Mouse (Mus musculus): ENCODE data around the gene Arid3b.

Arid3b gene

DNA sequence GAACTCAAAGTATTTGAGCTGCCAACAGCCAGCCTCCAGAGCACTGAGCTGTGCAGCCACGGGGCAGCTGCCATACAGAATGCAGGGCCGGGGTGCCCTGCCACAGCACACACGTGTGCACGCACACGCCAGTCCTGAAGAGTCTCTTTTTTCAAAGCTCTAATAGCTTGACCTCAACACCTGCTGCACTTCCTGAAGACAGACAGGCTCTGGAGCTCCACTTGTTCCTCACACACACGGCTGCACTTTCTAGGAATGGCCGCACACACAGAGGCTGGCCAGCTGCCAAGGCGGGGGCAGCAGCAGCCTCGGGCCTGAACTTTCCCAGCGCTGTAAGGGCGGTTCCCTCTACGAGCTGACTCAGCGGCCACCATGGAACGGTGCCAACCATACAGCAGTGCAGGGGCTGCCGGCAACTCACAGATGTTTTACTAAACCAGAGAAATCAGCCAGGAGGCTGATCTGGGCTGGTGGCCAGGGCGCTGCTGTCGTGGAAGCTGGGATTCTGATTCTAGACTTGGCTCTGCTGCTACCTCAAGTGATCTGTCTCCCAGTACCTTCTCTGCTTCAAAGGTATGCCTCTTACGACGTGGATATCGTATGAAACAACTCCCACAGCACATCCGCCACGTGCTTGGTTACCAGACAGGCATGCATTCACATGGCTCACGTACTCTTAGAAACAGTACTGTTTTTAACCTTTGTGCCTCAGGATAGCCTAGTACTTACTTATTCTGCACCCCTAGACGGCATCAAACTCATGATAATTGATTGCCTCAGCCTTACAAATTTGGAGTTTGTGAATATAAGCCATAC, 5.1 kb downstream of the Arid3b start:
- DNase-seq (ENCODE audit: extremely low spot score, low read depth, low spot score), result no peak

- no peak for DNase-seq (ENCODE audit: extremely low spot score, low read depth, low spot score)
Observed at GRCm38 (mm10) chr9:57829812-57830557, 6.6 kb downstream of the Arid3b start.

- DNase-seq (ENCODE audit: extremely low spot score, low read depth, low spot score), result no peak
Observed at GRCm38 (mm10) chr9:57823397-57823796, 13.2 kb downstream of the Arid3b start.

GRCm38 (mm10) chr9:57822812-57823211, 13.8 kb downstream of the Arid3b start:
- DNase-seq (ENCODE audit: extremely low spot score, low read depth, low spot score), result no peak

GRCm38 (mm10) chr9:57820186-57821080, 16.2 kb downstream of the Arid3b start:
- no peak for DNase-seq (ENCODE audit: extremely low spot score, low read depth, low spot score)

DNA sequence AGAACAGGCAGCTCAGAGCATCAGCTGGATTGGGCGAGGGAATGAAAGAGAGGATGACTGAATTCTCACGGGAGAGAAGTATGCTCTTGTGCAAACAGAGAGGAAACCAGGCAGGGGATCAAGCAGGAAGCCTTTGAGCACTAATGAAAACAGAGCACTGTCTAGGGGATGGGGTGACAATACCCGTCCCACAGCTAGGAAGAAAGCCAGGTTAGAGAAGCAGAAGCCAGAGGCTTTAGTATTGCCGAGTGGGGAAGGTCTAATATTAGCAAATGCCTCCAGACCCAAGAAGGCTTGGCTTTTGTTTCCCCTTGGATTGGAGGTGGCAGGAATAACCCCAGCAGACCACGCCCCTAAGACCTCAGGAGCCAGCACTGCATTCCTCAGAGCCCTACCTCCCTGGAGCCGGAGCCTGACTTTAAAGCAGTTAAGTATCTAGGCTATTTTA, 19.3 kb downstream of the Arid3b start:
- no peak for DNase-seq (ENCODE audit: extremely low spot score, low read depth, low spot score)

DNA sequence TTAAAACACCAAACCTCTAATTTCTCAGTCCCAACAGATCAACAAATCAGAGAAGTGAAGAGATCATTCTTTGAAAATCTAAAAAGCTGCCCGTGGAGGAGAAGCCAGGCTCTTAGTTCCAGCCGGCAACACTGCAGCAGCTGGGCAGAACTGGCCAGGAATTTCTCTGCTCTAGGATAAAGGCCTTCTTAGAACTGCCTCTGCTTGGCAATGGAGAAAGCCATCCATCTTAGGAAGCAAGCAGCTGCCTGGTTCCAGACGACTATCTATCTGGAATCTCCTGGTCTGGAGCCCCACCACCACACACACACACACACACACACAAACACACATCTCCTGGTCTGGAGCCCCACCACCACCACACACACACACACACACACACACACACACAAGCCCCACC, 21.7 kb downstream of the Arid3b start:
- DNase-seq (ENCODE audit: extremely low spot score, low read depth, low spot score), result no peak

DNA sequence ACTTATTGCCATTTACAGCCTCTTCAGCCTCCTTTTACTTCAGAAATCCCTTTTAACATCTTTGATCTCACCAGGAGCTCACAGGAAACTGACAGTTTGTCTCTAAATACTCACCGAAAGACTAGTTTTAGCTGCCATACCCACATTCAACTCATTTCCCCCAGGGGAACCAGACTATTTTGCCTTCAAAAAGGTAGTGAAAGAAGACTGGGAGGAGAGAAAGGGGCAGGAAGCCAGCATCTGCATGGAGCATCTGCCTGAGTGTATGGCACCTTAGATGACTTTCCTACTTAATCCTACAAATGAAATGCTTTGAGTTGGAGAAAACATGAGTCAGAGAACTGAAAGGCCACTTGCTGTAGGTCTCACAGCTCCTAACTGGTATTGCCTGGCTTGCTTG, 22.6 kb downstream of the Arid3b start:
- DNase-seq (ENCODE audit: extremely low spot score, low read depth, low spot score), result no peak

DNA sequence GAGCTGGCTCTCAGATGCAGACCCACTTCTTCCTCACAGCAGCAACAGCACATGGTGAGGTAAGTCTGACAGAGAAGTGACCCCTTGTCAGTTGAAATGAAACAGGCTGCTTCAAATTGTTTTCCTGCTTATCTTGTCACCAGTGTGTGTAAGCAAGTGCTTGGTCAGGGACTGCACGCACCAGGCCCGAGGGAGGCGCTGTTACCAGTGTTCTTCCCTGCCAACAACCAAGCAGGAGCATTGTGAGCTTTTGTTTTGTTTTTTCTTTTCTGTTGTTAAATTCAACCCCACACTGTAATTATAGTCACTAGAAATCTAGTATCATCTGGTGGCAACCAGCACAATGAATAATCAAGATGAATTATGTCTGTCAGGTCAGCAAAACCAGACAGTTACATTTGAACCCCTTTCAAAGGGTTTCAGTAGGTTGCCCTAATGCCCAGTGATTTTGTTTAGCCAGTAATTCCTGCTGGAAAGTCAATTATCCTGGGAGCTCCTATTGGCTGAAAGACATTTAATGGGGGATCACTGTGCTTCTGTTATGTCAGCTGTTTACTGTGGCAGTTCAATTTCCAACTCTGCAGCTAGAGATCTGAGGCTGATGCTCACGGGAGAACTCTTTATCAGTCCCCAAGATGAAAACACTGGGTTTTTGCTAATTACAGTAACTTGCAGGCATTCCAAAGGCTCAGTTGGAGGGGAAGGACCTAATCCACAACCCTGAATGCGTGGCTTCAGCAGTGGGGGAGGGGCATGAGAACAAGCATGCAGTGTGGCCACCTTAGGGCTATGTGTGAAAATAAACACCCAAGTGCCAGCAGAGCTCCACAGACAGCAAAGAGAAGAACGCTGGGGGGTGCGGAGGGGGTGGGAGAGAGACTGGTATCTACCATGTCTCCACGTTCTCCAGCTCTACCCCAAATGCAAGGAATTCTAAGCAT, 24.5 kb downstream of the Arid3b start:
- DNase-seq (ENCODE audit: extremely low spot score, low read depth, low spot score), result no peak

DNA sequence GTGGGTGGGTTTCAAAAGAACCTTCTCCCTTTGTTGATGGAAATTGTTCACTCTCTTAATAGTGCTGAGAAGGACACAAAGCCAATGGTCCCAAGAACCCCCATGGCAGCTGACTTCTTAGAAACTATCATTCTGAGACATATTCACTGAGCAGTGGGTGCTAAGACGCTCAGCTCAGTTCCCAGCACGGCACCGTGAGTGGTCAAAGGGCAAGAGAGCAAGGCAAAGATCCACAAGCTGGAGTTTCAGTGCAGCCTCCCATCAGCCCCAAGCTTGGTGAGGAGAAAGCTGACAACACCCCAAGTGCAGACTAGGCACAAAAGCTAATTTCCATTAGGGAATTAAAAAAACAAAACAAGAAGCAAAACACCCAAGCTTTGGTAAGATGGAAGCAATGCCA, 25.9 kb downstream of the Arid3b start:
- DNase-seq (ENCODE audit: extremely low spot score, low read depth, low spot score), result no peak

DNA sequence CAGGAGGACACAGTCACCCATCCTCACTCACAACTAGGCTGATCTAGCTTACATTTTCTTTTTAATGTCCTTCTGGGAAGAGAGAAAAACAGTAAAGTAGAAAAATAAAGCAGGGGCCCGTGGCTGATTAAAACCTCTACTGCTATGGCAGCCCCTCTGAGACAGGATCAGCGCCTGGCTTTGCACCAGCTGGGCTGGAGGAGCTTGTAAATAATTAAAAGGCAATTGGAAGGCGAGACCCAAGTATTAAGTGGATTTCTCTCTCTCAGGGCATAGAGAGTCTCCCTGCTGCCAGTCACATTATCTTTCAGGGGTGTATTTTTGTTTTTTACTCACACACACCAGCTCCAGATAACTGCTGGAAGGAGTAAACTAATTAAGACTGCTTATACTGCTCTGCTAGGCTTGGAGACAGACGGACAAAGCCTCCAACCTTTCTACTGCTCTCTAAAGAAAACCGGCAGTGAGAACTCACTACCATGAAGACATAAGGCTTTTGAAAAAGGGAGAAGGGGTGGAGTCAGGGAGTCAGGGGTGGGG, 27.8 kb downstream of the Arid3b start:
- DNase-seq (ENCODE audit: extremely low spot score, low read depth, low spot score), result no peak

DNA sequence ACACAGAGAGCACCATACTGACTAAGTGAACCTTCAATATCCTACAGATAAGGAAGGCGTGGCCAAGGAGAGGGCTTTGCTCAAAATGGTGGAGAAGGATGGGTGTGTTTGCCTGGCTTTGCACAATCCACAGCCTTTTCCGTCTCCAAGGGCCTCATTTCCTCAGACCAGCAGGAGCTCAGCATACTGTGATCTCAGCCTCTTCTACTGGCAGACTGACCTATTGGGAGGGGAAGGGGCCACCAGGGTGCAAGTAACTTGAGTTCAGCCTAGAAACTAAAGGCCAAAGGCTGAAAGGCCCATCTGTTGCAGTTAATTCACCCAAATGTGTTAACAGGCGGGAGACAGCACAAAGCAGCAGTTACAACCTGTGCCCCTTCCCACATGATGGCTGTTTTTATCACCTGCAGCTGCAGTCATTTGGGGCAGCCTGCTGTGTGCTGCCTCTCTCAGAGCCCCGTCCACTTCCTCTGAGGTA, 29.4 kb downstream of the Arid3b start:
- peak; percentile 54 for DNase-seq (ENCODE audit: extremely low spot score, low read depth, low spot score)

DNA sequence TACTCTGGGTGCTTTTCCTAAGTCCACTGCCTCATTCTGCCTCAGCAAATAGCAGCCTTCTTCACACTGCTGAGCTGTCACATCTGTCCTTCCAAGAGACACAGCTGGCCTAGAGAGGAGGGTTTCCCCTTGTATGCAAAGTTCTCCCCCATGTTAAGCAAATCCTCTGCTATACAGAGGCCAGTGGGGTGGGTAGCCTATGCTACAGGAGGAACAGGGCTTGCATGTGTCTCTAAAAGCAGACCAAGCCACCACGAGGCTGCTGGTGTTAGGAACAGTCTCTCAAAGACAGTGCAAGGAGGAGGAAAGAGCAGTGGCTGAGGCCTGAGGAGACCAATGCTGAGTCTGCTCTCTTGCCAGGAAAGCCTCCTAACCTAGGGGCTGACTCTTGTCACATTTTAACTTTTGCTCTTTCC, 30.5 kb downstream of the Arid3b start:
- DNase-seq (ENCODE audit: extremely low spot score, low read depth, low spot score), result no peak

DNA sequence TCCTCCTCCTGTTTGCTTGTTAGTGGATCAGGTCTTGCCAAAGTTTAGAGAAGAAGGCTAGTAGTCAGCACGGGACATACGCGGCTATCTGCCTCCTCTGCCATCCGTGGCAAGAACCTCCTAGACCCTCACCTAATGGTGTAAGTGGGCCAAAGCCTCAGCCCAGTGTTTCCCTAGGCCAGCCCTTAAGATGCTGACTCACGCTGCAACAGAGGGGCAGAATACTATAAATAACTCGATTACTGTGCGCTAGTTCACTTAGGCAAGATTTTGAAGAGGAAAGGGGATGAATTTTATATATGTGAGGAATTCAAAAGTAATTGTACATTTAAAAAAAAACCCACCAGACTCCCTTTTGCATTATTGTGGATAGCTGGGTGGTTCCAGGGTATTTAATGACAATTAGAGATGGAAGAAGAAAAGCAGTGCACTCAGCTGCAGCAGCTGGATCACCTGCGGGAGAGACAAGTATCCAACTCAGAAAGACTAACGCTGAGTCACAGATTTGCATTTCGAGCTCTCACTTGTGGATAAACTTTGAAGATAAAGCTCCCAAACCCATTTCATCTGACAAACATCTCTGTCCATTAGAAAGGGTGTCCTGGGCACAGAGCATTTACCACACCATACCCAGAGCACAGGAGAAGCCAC, 31.4 kb downstream of the Arid3b start:
- DNase-seq (ENCODE audit: extremely low spot score, low read depth, low spot score), result no peak

DNA sequence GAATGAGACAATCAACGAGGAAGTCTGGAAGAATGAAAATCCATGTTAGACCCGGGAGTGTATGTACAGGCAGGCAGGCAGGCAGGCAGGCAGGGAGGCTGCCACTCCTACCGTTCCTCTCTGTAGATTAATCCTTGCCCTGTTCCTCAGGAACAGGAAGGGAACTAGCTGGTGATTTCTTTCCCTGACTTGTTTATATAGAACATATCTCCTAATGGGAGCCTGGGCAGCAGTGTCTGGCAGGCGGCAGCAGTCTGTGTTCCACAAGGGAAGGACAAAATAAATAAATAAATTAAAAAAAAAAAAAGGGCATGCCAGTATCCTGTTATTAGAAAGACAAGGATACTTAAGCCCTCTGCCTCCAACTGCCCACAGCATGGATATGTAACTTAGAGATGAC, 32.8 kb downstream of the Arid3b start:
- no peak for DNase-seq (ENCODE audit: extremely low spot score, low read depth, low spot score)

- DNase-seq (ENCODE audit: extremely low spot score, low read depth, low spot score), result no peak
Observed at GRCm38 (mm10) chr9:57803047-57803446, 33.5 kb downstream of the Arid3b start.

DNA sequence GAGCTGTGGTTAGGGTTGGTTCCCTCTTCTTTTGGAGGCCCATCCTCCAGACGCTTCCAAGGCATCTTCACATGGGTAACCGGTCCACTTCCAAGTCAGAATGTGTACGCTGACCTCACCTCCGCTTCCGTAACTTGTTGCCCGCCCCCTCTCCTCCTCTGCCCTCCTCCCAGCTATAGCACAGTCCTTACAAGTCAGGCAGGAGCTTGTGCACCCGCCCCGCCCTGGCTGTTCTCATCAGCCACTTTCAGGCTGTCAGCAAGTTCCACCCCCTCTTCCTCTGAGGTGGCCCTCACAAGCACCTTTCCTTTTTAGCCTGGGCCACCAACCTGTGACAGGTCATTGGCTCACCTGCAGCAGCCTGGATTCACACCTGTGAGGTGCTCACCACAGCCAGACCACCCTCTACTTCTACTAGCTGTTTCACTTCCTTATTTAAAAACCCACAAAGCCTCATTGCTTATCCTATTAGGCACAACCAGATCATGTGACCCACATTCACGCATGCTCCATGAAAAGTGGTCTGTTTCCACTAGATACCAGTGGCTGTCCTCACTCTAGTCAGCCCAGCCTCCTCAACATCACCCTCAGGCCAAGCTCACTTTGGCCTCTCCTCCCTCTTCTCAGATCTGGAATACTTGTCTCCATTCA, 36.1 kb downstream of the Arid3b start:
- no peak for DNase-seq (ENCODE audit: extremely low spot score, low read depth, low spot score)

- no peak for DNase-seq (ENCODE audit: extremely low spot score, low read depth, low spot score)
Observed at GRCm38 (mm10) chr9:57798725-57799253, 37.8 kb downstream of the Arid3b start.

Data from hindlimb bud, embryonic 11.5 days (tissue).